Mouse (Mus musculus): ENCODE results near the gene Slc38a7.
"Not testable (repeated sequence)": the region's sequence is repeated elsewhere in the genome, so short reads cannot be mapped to it uniquely, and the experiment has no call there.

The Slc38a7 gene

DNA sequence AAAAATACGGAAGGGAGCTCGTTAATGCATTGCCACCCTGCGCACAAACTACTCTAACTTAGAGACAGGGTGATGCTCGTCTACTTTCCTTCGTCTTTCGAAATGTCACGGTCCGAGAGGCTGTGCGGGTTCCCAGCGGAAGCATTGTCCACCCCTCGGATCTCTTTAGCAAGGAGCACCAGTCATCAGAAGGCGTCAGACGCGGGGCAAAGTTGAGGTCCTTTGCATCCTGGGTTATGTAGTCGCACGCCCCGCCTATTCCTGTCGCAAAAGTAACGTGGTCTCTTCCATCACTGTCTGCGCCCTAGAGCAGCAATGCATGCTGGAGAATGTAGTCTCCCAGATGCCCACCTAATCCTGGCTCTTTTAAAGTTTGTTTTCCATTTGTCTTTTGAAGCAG lies 45.5 kb downstream of the Slc38a7 start:
- peak; percentile 94 for DNase-seq (ENCODE audit: low spot score in 2 of 2)

DNA sequence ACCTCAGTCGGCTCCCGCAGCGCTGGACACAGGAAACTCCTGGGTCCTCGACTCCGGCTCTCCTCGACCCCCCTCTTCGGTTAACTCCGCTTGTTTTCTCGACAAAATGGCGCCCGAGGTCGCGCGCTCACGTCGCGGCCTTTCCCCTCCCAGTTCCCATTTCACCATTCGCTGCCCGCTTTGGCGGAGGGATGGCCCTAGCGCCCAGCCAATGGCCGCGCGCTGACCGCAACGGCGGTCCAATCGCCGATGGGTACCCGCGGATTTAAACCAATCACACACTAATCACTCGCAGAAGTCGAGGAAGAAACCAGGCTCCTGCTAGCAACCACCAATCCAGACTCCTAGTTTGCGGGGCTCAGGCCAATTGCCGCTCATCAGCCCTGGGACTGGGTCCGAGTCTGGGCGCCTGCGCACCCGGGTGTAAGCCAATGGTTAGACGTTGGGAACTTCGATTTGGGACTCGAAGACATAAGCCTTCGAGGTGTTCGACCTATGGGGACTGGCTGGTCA lies 46.0 kb downstream of the Slc38a7 start, which contains the start of gene Cnot1:
Gene Cnot1, minus strand, starts transcription at position 134 of the 513 bp plus-strand sequence.
- peak; percentile 97 to 99 for DNase-seq (ENCODE audit: low spot score in 2 of 2)

DNA sequence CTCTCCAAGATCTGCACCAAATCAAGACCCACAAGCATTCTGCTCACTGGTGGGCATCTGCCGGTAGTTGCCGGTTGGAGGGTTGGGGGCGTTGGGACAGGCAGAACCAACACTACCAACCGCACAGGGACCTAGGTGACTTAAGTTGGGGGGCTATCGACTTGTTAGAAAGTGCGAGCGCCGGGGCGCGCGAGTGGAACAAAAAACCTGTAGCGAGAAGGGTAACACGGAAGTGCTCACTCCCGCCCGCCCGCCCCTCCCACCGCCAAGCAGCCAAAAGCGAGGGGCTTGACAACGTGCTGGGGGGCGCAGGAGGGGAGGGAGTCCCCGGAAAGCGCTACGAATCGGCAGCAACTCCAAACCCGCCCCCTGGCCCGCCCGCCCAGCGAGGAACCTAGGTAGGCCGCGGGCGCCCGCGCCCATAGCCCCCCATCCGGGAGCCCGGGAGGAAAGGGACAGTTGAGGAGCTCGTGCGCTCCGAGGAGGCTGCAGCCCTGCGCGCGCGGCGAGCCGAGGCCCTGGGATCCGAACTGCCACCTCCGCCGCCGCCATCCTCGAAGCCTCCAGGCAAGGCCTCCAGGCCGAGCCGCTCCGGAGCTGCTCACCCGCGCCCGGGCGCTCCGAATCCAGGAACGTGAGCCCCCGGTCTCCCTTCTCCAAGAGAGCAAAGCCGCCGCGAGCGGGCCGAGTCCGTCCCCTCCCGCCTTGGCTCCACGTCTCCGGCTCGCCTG lies 46.7 kb downstream of the Slc38a7 start:
- DNase-seq (ENCODE audit: low spot score in 2 of 2): peak in 1 of 2 experiments; percentile 26

DNA sequence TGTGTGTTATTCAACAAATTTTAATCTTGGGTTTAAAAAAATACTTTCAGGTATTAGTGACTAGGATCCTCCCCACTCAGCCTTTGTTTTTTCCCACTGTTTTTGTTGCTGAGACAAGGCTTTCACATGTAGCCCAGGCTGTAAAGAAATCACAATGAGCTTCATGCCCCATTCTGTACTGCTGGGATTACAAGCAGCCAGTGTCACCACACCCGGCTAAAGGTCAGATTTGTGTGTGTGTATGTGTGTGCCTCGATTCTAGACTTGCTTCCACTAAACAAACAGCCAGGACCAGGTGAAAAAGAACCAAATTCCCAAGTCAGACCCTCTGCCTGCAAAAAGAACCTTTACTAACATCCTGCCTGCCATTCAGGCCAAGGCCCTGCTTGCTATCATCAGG lies 47.9 kb downstream of the Slc38a7 start:
- no peak for DNase-seq (ENCODE audit: low spot score in 2 of 2)

DNA sequence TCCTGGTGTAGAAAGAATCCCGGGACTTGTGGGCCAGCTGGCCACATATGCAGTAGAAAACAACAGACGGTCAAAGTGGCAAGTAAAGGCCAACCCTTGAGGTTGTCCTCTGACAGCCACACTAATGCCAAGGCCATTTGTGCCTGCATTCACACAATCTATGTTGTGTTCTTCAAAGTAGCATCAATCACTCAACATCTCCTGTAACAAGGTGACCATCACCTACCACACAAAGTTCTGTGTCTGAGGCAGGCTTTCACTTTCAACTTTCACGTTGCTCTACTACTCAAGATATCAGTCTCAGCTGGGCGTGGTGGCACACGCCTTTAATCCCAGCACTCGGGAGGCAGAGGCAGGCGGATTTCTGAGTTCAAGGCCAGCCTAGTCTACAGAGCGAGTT lies 51.1 kb downstream of the Slc38a7 start:
- no peak for DNase-seq (ENCODE audit: low spot score in 2 of 2)

DNA sequence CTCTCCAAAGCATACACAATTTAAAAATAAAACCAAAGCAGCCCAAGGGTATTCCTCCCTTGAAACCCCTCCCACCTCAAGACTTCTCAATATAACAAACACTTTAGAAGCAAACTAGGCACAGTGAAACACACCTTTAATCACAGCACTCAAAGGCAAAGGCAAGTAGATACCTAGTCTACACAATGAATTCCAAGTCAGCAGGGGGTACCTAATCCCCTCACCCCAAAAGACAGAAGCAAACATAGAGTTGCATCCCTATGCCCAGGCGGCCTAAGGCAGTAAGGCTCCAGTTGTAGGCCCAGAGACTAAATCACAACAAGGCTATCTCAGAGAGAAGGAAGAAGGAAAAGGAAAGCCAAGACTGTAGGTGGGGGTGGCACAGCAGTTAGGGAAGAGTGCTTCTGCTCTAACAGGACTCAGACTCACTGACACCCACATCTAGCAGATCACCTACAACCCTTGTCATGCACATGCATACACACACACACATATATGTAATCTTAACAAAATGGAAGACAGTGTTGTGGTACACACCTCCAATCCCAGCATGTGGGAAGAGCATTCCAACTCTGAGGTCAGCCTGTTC lies 51.8 kb downstream of the Slc38a7 start:
- no peak for DNase-seq (ENCODE audit: low spot score in 2 of 2)

DNA sequence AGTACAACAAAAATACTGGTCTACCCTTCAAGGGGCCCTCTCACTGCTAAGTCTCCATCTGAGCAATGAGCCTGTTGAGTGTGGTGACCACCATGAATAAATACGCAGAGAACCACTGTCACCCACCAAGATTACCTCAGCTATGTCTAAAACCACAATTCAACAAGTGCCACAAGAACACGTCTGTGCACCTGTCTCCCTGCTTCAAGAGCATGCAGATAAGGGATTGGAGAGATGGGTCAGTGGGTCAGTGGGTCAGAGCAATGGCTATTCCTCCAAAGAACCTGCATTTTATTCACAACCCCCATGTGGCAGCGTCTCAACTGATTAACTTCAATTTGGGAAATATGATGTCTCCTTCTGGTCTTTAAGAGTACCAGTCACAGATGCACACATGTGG lies 53.0 kb downstream of the Slc38a7 start:
- DNase-seq (ENCODE audit: low spot score in 2 of 2): no peak

DNA sequence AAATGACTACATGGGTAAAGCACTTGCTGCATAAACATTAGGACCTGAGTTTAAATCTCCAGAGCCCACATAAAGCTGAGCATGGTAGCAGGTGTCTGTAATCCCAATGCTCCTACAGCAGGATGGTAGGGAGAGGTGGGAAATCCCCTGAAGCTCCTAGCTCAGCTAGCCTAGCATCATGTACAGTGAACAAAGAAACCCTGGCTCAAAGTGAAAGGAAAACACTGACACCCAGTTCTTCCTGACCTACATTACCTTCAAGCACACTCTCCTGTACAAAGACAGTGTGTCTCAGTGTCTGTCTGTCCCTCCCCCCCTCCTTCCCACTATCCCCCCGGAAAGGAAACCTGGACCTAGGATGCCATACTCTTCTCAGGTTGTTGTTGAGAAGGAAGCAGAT lies 53.4 kb downstream of the Slc38a7 start:
- DNase-seq (ENCODE audit: low spot score in 2 of 2): no peak

DNA sequence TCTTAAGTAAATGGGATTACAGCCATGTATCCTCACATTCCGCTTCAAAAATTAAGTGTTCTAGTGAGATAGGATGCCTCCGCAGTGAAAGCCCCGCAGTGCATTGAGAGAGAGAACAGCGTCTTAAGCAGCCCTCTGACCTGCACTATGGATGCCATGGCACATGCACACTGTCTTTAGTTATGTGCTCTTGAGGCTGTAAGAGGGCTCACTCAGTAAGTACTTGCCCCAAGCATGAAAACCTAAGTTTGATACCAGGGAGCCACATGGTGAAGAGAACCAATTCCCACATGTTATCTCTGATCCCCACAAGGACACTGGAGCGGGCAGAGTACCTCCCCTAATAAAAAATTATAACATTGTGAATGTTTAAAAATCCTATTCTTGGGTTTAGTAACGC lies 54.2 kb downstream of the Slc38a7 start:
- no peak for DNase-seq (ENCODE audit: low spot score in 2 of 2)

DNA sequence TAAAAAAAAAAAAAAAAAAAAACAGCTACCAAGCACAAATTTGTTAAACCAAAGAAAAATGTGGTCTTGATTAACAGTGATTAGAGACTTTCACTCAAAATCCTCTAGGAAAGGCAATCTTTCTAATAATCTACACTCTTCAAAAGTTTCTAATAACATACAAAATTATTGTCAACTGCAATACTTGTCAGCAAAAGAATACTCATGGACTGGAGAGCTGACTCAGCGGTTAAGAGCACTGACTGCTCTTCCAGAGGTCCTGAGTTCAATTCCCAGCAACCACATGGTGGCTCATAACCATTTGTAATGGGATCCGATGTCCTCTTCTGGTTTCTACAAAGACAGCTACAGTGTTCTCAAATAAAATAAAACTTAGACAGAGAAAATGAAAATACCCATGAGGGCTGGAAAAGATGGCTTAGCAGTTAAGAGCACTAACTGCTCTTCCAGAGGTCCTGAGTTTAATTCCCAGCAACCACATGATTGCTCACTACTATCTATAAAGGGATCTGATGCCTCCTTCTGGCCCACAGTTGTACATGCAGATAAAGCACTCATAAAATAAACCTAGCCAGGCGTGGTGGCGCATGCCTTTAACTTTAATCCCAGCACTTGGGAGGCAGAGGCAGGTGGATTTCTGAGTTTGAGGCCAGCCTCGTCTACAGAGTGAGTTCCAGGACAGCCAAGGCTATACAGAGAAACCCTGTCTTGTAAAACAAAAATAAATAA lies 57.8 kb downstream of the Slc38a7 start:
- not testable (repeated sequence) for DNase-seq (ENCODE audit: low spot score in 2 of 2)
